Mouse (Mus musculus): ENCODE measurements around the gene Kbtbd12.

The Kbtbd12 gene

DNA sequence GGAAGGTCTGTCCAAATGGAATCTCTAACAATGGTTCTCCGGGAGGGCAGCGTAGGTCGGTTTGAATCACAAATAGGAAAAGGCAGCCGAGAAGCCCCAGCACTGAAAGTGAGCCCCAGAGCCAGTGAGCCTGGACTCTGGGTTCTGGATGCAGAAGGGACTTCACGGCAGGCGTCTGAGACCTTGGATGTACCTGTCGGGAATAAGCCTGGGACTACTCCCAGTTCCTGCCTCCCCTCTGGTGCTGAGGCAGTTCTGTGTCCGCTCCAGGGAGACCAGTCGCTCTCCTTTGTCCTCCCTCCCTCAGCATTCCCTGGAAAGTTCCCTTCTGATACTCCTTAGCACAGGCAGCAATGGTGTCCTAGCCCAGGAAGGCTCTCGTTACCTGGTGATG lies 92.4 kb downstream of the Kbtbd12 start:
- DNase-seq = no peak

DNA sequence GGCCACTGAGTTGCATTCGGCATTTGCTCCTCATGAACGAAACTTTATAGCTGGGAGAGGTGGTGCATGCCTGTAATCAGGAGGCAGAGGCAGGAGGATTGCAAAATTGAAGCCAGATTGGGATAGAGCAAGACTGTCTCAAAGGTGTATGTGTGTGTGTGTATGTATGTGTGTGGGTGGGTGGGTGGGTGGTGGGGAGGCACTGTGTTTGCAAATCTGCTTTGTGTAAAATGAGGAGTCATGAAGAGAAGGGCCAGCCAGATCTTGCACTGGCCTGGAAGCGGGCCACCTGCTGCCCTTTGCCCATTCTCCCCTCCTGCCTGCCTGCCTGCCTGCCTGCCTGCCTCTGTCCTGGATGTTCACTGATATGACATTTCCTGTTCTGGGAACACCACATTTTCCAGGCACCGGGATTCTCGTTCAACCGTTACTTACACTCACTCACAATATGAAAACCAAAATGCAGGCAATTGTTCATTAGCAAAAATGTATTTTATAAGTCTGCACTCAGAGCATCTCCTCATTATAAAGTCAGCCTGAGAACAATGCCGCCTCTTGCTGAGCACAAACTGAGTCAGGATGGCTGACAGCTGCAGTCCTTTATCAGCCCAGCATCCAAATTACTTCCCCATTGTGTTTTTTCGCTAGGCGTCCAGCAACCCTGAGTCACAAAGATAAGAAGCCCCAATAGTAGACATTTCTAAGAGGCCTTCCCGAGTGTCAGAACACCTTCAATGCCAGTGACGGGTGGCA lies 92.9 kb downstream of the Kbtbd12 start:
- peak in 1 of 2 experiments; percentile 33 for DNase-seq

DNA sequence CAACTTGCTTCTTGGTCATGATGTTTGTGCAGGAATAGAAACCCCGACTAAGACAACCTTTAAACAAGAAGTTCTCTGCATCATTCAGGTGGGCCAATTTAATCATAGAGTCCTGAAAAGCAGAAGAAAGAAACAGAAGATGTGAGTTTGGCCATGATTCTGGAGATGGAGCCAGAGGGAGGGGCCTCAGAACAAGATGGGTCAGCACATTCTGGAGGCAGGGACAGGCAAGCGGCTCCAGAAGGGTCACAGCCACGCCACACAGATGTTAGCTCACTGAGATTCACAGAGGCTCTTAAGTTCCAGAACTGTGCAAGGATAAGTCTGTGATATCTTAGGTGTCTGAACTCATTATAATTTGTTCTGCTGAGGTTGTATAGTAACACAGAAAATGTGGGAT lies 93.5 kb downstream of the Kbtbd12 start:
- no peak for DNase-seq

DNA sequence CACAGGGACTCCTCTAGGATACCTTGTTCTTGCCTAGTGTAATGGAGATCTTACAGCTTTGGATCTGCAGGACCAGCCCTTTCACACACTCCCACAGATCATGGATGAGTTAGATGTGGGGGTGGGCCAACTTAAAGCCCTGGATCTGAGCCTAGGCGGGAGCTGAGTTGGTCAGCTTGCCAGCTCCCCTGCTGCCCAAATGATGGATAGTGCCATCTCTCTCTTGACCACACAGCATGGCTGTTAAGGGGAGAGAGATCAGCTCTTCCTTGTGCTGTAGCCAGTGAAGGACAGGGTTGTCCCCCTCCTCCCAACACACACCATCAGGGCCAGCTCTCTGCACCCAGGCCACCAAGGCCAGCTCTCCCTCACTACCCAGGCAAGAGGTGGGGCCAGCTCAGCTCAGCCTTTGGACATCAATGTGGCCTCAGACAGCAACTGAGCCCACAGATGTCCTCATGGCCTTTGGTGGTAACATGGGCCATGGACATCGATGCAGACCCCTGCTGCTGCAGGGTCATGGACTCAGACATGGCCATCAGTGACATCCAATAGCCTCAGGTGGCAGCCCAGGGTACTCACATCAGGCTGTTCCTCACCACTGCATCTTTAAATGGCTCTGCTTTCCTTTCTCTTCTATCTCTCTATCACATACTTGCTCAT lies 97.5 kb downstream of the Kbtbd12 start:
- DNase-seq = peak; percentile 52 to 57

DNA sequence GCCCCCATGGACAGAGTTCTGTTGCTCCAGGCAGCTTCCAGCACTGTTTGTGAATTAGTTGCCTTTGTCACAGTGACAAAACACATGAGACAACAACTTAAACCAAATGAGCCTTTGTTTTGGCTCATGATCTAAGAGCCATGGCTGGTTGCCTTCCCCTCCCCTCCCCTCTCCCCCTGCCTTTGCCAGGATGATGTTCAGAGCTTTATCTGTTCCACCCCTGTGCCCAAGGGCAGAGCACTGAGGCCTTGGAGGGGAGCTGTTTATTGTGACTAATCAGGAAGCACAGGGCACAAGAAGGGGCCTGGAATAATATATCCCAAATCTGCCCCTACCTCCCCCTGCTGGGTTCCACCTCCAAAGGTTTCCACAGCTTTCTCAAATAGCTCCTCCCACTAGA lies 107.4 kb downstream of the Kbtbd12 start:
- DNase-seq = no peak

DNA sequence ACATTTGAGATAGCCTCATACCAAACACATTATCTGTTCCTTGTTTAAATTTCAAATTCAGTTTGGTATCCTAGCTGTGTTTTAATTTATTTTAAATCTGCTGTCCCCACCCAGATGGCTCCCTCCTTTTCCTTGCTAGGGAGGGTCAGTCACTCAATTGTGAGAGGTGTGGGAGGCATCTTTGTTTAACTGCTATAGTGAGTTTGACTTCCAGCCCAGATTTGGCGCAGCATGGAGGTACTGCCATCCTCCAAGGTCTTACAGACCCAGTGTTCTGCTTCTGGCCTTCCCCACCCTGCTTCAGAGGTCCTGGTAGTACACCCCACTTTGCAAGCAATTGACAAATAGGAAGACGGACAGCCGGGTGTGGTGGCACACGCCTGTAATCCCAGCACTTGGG lies 113.7 kb downstream of the Kbtbd12 start:
- DNase-seq = no peak

DNA sequence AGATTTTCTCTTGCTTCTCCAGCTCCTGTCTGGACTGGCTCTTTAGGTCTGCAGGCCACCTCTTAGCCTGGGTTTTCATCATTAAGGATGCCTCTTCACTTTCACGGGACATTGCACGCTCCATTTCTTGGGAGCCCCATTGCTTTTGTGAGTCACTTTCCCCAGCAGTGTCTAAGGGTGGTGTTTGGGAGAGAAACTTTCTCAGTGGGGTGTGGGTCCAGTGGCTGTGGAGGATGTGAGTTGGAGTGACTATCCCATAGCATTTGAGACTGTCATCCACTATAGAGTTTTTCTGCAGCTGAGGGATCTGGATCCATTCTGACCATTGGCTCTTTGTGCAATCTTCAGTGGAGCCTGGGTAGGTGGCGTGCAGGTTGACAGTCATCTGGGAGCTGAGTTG lies 114.3 kb downstream of the Kbtbd12 start:
- no peak for DNase-seq

DNA sequence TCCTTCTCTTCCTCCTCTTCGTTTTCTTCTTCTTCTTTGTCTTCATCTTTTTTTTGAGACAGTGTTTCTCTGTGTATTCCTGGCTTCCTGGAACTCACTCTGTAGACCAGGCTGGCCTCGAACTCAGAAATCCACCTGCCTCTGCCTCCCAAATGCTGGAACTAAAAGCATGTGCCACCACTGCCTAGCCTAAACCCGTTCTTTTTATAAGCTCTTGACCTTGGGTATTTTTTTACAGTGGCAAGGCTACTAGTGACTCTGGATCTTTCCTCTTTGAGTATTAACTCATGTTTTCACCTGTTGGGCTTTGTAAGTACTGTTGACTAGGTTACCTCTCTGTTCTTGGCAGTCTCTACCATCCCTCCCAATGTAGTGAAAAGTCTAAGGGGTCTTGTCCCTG lies 114.7 kb downstream of the Kbtbd12 start:
- DNase-seq = no peak

DNA sequence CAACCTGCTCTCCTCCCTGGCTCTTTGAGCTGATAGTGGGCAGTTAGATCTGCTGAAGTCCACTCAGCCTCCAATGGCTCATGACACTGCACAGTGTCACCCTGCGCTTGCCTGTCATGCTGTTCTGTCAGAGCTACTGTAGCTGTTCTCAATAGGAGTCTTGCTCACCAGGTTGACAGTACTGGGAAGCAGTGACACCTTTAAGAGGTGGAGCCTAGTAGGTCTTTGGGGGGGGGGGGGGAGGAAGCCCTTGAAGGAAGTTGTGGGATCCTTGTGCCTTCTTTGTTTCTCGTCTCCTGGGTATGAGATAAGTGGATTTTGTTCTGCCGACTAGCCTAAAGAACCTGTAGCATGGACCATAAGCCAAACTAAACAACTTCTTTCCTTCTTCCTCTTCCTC lies 115.1 kb downstream of the Kbtbd12 start:
- DNase-seq = no peak

DNA sequence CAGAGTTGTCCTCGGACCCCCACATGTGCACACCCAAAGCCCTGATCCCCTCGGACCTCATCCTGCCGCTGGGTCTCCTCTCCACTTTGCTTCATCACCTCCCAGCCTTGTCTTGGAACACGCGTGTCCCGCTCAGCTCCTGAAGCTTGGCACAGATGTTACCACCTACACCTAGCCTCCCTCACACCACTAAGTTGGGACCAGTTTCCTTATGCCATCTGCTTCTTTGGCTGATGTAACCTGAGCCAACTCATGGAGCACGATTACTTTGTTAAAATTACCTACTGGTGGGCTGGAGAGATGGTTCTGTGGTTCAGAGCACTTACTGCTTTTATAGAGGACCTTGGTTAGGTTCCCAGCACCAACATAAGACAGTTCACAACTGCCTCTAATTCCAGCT lies 115.9 kb downstream of the Kbtbd12 start:
- DNase-seq = no peak

DNA sequence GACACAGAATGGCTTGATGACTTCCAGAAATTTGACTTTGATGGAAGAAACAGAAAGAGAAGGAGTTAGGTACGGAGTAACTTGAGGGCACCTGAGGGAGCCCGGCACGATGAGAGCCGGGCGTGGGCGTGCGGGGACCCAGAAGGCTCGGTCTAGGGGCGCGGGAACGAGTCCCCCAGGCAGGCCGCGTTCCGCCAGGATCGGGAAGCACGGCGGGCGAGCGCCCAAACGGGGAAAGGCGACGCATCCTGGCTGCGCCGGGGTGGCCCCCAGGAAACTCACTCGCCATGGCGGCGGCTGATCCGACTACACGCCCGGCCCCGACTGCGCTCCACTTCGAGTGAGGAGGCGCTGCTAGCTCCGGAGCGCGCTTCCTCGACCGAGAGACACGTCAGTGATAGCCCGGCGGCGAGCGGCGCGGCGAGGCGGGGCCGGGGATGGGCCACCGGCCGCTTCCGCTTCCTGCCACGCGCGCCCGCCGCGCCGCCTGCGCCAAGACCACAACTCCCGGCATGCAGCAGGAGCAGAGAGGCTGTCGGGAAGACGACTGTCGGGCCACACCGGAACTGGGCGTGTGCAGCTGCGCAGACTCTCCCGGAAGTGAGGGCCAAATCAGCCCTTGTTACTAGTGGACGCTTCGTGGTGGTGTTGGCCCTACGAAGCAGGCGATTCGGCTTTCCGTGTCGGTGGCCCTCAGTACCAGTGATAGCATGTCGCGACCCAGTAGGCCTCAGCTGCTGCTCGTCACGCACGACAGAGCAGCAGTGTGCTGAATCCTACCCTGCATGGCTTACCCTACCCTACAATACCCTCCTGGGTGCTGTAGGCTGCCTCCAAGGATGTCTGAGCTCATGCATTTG lies 119.1 kb downstream of the Kbtbd12 start, which contains the start of gene Sec61a1:
TSS of gene Sec61a1 (minus strand) at position 502 of the 860 bp plus-strand sequence.
- DNase-seq = peak; percentile 95 to 96

DNA sequence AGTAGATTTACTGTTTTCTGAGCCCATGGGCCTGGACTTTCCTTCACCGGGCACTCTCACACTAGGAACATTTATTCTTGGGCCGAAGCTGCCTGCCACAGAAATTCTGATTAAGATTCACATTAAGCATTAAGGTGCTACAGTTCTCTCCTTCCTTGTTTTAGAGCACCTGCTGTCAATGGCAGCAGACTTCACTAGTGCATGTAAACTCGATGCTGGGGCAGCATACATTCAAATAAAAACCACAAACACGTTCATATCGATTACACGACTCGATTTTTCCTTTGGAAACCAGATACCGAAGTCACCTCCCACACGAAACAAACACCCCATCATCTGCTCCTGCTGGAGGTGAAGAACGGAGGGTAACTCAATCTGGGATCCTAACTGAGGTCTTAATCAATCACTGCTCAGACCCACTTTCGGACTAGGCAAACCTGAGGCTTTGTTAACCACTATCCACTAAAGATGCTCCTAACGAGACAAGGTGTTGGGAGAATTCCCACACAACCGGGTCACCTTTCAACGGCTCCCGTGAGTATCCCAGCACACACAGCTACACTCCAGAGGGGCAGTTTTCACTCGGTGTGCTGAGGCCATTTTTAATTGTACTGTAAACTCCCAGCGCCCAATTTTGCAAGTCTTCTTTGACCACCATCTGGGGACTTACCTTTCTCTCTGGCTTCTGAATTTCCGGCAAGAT lies 119.9 kb downstream of the Kbtbd12 start:
- no peak for DNase-seq

DNA sequence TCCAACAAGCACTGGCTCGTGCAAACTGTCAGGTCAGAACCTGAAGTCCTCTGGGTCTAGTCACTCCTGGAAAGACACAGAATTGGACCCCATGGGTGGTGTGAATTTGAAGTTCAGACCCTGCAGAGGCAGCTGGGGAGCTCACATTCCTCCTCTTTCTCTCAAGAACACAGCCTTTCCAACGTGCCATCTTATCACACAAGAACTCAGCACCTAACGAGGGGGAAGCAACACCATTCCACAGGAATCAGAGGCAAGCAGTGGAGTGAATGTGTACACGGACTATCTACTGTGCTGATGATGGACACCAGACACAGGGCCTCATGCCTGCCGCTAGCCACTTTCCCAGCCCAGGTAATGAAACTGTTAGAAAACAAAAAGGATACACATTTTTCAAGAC lies 121.1 kb downstream of the Kbtbd12 start:
- no peak for DNase-seq

DNA sequence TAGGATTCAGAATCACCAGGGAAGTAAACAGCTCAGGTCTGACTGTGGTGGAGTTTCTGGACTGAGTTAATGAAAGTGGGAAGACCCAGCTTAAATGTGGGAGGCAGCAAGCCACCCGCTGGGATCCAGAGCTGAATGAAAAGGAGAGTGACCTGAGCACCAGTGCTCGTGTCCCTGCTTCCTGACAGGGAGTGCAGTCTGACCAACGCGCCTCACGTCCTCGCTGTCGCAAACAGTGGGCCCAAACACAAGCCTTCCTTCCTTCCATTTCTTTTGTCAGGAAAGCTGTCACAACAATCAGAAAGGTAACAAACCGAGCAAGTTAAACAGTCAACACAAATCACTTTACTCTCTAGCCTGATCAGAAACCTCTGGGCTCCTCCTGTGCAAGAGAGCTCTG lies 121.8 kb downstream of the Kbtbd12 start:
- DNase-seq = no peak

DNA sequence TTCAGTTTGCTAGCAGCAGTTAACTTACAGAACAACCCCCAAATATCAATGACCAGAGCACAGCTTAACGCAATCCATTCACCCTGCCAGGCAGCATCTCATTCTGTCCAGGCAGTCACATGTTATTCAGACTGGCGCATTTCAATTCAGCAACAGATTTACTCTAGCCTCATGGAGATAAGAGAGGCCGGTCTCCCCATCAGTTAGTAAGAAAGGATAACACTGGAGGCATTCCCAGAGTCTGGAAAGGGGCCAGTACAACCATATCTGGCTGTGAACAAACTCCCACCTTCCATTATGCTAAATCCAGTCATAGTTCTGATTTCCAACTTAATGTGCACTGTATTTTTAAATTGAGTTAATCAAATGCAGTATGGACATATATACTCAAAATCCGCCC lies 123.2 kb downstream of the Kbtbd12 start:
- no peak for DNase-seq

DNA sequence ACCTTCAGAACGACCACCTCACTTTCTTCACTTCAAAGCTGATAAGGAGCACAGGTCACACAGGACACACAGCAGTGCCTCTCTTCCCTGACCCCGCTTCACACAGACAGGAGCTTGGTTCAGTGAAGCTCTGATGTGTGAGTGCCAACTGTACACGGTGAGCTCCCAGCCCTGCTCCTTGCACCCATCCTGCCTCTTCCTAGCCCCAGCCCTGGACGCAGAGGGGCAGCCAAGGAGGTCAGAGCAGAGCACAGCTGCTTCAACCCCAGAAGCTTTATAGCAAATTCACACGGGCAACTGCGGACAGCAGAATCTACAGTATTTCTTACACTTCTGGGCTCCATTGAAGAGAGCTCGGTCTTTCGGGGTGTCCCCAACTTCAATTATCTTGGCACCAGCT lies 123.8 kb downstream of the Kbtbd12 start:
- DNase-seq = no peak

DNA sequence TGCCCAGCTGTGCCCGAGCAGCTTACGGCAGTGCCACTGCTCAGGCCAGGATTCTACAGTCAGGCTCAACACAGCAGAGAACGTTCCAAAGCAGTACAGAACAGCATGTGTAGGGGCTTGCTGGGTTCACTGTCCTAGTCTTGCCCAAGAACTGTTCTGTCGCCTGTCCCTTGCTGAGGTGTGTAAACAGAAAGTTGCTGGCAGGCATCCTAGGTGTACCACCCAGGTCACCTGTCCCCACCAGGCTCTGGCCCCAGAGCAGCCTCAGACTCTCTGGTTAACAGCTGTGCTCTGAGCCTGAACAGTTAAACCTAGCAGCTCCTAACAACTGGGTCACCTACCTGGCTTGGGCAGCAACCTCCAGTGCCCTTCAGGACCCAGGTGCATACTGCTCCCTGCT lies 134.7 kb downstream of the Kbtbd12 start:
- no peak for DNase-seq

DNA sequence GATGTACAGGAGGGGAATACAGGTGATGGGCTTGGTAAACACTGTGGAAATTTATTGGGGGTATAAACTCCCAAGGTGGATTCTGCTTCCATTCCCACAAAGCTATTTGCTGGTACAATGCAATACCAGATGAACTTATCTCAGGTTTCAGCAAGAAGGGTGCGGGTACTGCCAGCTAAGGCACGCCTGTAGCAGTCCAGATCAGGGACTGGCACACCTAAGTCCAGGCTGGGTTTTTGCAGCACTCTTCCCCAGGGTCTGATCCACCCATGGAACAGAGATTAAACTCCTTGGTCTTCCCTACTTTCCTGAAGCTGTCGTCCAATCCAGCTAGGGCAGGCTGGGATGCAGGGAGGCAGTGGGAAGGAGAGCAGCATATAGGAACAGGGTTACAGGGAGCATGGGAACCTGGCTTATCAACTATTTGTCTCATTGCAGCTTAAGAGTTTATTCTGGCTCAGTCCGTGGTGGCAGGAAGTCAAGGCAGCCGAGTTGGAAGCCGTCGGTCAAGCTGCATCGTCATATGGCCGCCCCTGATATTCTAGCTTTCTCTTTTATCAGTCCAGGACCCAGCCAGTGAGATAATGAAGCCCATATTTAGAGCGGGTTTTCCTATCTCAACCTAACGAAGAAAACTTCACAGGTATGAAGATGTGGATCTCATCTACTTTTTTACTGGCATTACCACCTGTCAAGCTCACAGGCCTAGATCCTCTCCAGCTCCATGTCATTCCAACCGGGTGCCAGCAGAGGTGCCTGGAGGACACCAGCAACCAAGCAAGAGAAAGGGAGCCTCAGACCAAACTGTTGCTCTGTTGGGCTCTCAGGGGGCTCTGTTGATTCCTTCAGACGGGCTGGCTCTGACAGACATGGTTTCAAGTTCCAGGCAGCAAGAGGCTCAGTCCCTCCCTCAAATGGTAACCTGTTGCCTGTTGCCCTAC lies 135.4 kb downstream of the Kbtbd12 start:
- DNase-seq = no peak

DNA sequence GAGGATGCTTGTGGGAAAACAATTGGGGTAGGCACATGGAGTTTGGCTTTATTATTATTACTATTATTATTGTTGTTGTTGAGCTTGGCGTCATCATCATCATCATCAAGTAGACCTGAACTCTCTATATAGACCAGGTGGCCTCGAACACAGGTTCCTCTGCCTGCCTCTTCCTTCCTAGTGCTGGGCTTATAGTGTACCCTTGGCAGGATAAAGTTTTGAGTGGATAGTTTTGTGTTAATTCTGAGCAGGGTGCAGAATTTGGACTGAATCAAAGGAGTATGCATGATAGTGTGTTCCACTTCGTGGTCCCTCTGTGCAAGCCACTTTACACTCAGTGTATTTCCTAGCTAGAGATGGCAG lies 137.4 kb downstream of the Kbtbd12 start:
- DNase-seq = no peak

DNA sequence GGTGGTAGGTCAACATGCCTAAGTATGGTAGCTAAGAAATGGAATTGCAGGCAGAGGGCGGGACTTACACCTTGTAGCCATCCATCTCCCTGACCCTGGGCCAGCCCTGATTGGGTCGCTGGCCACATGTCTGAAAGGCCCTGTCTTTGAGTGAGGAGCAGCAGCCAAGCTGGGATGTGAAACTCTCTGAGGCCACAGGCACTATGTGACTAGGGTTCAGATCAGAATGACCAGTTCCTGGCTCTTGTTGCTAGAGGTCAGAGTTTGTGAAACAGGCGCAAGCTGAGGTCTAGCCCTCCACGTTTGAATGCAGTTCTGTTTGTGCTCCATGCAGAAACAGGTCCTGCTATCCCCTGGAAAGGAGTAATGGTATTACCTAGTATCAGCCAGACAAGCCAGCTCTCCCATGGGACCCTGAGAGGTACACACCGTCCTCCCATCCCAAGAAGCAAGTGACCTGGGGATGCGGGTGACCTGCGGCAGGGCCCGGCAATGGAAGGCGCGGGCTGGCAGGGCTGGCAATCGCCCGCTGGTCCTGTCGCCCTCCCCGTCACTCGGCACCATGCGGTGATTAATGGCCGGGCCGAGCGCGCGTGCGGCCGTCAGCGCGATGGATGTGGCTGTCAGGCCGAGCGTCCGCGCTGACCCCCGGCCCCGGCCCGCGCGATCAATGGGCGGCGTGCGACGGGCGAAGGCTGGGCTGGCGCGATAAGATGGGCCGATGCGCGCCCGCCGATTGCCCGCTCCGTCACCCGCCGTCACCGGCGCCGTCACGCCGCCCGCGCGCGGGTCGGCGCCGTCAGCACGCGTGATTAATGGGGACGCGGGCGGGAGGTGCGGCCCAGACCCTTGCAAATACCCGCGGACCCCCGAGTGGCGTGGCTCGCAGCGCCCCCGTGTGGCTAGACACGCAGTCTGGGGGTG lies 138.0 kb downstream of the Kbtbd12 start:
- peak; percentile 89 to 94 for DNase-seq
